Mouse (Mus musculus) heart, adult 2 months (tissue): ENCODE results near the gene Lcn2.

Source experiments
- CTCF ChIP-seq: fragments of 200-600 bp; IDR thresholded peaks from 2 replicates; pipeline ENCODE4 v1.8.1; 2022; ENCODE audit warnings: antibody characterized with exemption, mild to moderate bottlenecking, moderate library complexity
- EP300 ChIP-seq: fragments of 200-500 bp; IDR thresholded peaks from 2 replicates; pipeline ENCODE4 v1.6.1; 2011; ENCODE audit warnings: low read depth, low read length, control low read depth; ENCODE audit not compliant: insufficient read depth
- POLR2A ChIP-seq: fragments of 200-500 bp; IDR thresholded peaks from 2 replicates; pipeline ENCODE4 v1.6.1; 2011; ENCODE audit warnings: mild to moderate bottlenecking, low read depth, low read length, control low read depth; ENCODE audit not compliant: insufficient read depth

GRCm38 (mm10) chr2:32430701-32431676 is 42.9 kb upstream of the Lcn2 start:
- TF ChIP-seq POLR2A (peak; percentile 49; the same call in 1 of the 2 replicates), CTCF (no peak), EP300 (no peak)
